Mouse (Mus musculus) liver, embryonic 16.5 days (tissue): Measurements from ENCODE around the gene Cdc6. TPM values are rescaled to one million over a fixed set of nuclear protein-coding genes. Genes with fewer than 3 reads are reported as not detected.

ENCODE experiments used
- ATAC-seq: fragments of 200-750 bp; cut with Nextera tagmentation; 2 replicates; pipeline ENCODE4 v1.8.0; 2017; ENCODE audit warnings: low read depth, mild to moderate bottlenecking, moderate number of reproducible peaks, moderate library complexity
- H3K27ac ChIP-seq: fragments of 300-500 bp; sonication (generic); 2 replicates; pipeline ENCODE4 v1.5.1; 2014; ENCODE audit warnings: mild to moderate bottlenecking, low read length
- H3K27me3 ChIP-seq: fragments of 300-500 bp; sonication (generic); 2 replicates; pipeline ENCODE4 v1.6.1; 2014; ENCODE audit warnings: low read depth, low read length, mixed read lengths; ENCODE audit not compliant: control insufficient read depth, insufficient read depth
- H3K36me3 ChIP-seq: fragments of 300-500 bp; sonication (generic); 2 replicates; pipeline ENCODE4 v1.6.1; 2014; ENCODE audit warnings: mild to moderate bottlenecking; ENCODE audit not compliant: control insufficient read depth, insufficient read depth
- H3K4me1 ChIP-seq: fragments of 300-500 bp; sonication (generic); 2 replicates; pipeline ENCODE4 v1.6.1; 2014; ENCODE audit warnings: low read depth, low read length, mixed read lengths; ENCODE audit not compliant: control insufficient read depth
- H3K4me2 ChIP-seq: fragments of 300-500 bp; sonication (generic); 2 replicates; pipeline ENCODE4 v1.6.1; 2014; ENCODE audit warnings: low read depth, low read length, mixed read lengths
- H3K4me3 ChIP-seq: fragments of 300-500 bp; sonication (generic); 2 replicates; pipeline ENCODE4 v1.5.1; 2014; ENCODE audit warnings: low read depth, mild to moderate bottlenecking, low read length
- H3K9ac ChIP-seq: fragments of 300-500 bp; sonication (generic); 2 replicates; pipeline ENCODE4 v1.6.1; 2014; ENCODE audit warnings: low read depth, low read length
- H3K9me3 ChIP-seq: fragments of 300-500 bp; sonication (generic); replicated peaks from 2 replicates; pipeline ENCODE4 v1.6.1; 2016; ENCODE audit warnings: low read length; ENCODE audit not compliant: control insufficient read depth
- WGBS: fragments of 180-500 bp; shearing (Covaris S2); extraction: QIAGEN DNeasy Blood & Tissue Kit; methylation state at CpG from one replicate; pipeline ENCODE4 v1.1.7; 2014; ENCODE audit not compliant: insufficient replicate concordance; 5-methylcytosine and 5-hydroxymethylcytosine counted together
- polyA plus RNA-seq: library from polyadenylated mRNA; unstranded; fragments of >200 nt; fragmentation: Nextera tagmentation; extraction: Ambion mirVana; gene quantifications from 2 replicates; pipeline ENCODE4 v1.2.1, GENCODE M21; 2015

The Cdc6 gene
- polyA plus RNA-seq, 1 experiment from 2014 or later = 52.7 TPM

DNA sequence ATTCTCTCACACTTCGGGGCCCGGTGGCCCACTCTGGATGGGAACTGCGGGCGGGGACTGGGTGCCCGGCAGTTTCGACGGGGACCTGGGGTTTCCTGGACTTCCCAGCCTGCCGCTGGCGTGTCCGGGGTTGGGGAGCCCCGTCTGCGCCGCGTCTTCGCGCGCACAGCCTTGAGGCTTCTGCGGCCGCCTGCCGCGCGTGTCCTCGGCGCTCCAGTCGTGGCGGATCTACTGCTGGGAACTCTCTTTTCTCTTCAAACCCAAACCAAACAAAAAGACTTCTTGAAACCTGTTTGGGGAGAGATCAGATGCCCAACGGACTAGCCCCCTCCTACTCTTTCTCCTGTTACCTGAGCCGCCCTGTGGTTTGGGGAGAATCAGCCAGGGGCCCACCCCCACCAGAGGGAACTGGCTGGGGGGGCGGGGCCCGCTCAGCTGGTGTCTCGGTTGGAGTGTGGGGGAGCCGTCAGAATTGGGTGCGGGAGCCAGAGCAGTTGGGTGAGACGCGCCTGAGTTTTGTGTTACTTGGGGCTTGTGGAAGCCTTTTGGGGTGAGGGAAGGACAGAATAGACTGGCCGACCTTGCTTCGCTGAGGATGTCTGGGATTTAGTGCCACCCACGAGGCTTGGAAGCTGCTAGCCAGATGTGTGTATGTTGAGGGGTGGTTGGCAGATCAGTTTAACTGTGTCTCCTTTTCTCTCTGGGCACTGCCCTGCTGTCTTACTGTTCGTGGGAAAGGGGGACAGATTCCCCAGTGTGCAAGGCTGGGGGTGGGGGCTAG, 30.5 kb downstream of the Cdc6 start:
- H3K4me3 ChIP-seq = peak overlapping the region; percentile 62
- H3K4me2 ChIP-seq = peak overlapping the region; percentile 85
- H3K9ac ChIP-seq = peak overlapping the region; percentile 55
- H3K9me3 ChIP-seq = no peaks in the 10 kb centered on the region
- ATAC-seq = no peak; the same call in 1 of the 2 replicates
- H3K4me1 ChIP-seq = peaks cover 61% of the 10 kb centered on the region
- H3K27me3 ChIP-seq = peaks cover 50% of the 10 kb centered on the region
- H3K36me3 ChIP-seq = no peaks in the 10 kb centered on the region
- WGBS = 1% methylated on average over 39 of the region's 39 CpGs
- H3K27ac ChIP-seq = peak overlapping the region; percentile 61

DNA sequence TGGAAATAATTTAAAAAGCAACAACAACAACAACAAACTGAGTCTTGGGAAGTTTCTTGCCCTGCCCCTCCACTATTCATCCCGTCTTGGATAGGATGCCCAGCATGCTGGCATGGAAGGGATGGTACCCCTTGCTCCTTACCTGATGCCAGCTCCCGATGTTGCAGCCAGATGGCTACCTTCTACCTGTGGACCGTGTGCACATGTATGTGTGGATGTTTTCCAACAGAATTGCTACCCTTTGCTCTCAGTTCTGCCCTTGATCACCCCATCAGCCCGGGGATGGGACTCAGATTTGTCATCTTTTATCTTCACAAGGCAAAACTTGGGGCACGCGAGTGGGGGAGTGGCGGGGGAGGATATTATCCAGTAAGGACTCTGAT, 31.1 kb downstream of the Cdc6 start:
- no peak overlapping the region for H3K9ac ChIP-seq

DNA sequence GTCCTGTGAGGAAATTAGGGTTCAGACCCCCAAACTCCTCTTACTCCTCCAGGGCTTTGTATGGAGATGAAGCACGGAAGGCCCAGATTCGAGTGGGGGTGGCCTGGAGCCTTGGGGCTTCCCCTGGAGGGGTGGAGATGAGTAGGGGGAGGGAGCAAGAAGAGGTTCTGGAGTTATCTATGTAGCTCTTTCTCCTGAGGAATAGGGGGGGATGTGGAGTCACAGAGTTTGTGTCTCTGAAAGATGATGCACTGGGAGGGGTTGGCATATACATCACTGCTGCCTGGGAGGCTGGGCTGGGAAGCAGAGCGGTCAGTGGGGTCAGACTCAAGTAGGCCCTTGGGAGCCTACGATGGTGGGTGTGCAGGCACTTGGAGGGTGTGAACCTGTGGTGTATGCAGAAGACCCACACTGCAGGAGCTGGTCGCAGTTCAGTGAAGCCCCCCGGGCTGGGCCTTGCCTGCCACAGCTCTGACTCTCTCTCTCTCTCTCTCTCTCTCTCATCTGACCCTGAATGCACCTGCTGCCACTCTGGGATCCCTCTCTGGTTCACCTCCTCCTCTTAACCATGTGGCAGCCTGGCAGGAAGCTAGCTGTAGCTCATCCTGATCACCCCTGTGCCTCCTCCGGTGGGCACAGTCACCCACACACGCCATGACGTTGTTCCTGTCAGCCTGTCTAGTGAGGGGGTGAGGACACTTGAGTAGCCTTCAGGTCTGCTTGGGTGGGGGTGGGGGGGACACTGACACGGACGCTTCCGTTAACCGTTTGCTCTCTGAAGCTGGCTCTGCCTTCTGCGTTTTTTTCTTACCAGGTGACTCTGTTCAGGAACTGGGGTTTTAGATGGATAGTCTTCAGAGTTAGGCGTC, 31.7 kb downstream of the Cdc6 start:
- Histone ChIP-seq H3K9ac (no peak overlapping the region), H3K4me2 (peak overlapping the region; percentile 85; the same call in 1 of the 2 replicates), H3K9me3 (no peaks in the 10 kb centered on the region), H3K4me1 (peaks cover 69% of the 10 kb centered on the region), H3K4me3 (no peak overlapping the region), H3K36me3 (no peaks in the 10 kb centered on the region), H3K27ac (no peak overlapping the region), H3K27me3 (peaks cover 45% of the 10 kb centered on the region)
- 50% methylated on average over 15 of the region's 15 CpGs for WGBS
- ATAC-seq = no peak

More for the DNA sequence above, 31.1 kb downstream of the Cdc6 start:
- H3K9me3 ChIP-seq = no peaks in the 10 kb centered on the region
- peak overlapping the region; percentile 85 for H3K4me2 ChIP-seq
- no peak for ATAC-seq
- 34% methylated on average over 7 of the region's 7 CpGs for whole genome bisulfite sequencing
- peak overlapping the region; percentile 62; the same call in 1 of the 2 replicates for H3K4me3 ChIP-seq
- peaks cover 45% of the 10 kb centered on the region for H3K27me3 ChIP-seq
- H3K27ac ChIP-seq = no peak overlapping the region
- peaks cover 66% of the 10 kb centered on the region for H3K4me1 ChIP-seq
- H3K36me3 ChIP-seq = no peaks in the 10 kb centered on the region

DNA sequence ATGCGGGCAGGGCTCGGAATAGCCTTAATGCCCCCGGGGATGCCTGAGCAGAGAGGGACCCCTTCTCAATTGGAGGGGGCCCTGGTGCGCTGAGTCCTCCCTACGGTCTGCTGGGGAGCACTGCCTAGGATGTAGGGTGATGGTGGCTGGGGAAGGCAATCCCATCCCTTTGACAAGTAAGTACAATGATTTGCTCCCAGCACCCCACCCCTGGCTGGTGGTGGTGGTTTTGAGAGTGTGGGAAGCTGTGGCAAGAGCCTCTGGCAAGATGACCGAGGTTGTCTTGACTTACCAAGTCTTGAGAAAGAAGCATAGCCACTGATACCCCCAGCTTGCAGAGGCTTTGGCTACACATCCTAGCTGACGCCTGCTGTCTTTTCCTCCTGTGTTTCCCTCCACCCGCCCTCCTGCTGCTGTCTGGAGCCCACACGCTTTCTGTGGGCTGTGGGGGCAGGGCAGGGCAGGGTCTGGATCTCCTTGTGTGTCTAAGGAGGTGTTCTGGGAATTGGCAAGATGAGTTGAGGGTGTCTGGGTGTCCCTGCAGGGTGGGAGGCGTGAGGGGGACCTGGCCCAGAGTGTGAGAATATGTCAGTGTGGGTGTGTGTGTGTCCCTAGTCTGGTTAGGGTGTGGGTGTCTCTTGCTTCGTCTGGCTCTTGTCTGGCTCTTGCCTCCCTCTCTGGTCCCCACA, 32.5 kb downstream of the Cdc6 start:
- H3K4me3 ChIP-seq = no peak overlapping the region
- no peaks in the 10 kb centered on the region for H3K36me3 ChIP-seq
- no peak overlapping the region for H3K27ac ChIP-seq
- H3K27me3 ChIP-seq = peaks cover 43% of the 10 kb centered on the region
- 50% methylated on average over 11 of the region's 11 CpGs for WGBS
- no peak overlapping the region for H3K9ac ChIP-seq
- no peaks in the 10 kb centered on the region for H3K9me3 ChIP-seq
- ATAC-seq = no peak
- H3K4me1 ChIP-seq = peaks cover 77% of the 10 kb centered on the region
- H3K4me2 ChIP-seq = no peak overlapping the region

DNA sequence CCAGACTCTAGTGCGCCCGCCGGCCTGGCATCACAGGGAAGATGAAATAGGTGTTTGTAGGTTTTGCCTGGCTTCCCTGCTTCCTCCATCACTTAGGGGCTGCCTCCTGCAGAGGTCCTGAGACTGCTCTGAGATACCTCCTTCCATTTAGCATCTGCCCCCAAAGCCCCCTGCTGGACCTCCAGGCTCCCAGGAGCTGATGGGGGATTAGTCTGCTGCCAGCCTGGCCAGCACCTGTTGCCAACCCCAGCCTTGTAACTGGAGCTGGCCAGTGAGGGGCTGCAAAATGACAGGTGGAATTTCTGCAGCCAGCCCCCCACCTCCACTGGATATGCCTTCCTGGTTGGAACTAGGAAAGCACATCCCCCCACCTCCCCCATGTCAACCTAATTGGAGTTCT, 33.2 kb downstream of the Cdc6 start:
- Histone ChIP-seq H3K27me3 (peaks cover 38% of the 10 kb centered on the region), H3K4me1 (peaks cover 80% of the 10 kb centered on the region), H3K36me3 (no peaks in the 10 kb centered on the region), H3K9me3 (no peaks in the 10 kb centered on the region), H3K4me3 (no peak overlapping the region), H3K27ac (no peak overlapping the region), H3K4me2 (peak overlapping the region; percentile 66), H3K9ac (no peak overlapping the region)
- no peak for ATAC-seq
- 65% methylated on average over 3 of the region's 3 CpGs for WGBS

DNA sequence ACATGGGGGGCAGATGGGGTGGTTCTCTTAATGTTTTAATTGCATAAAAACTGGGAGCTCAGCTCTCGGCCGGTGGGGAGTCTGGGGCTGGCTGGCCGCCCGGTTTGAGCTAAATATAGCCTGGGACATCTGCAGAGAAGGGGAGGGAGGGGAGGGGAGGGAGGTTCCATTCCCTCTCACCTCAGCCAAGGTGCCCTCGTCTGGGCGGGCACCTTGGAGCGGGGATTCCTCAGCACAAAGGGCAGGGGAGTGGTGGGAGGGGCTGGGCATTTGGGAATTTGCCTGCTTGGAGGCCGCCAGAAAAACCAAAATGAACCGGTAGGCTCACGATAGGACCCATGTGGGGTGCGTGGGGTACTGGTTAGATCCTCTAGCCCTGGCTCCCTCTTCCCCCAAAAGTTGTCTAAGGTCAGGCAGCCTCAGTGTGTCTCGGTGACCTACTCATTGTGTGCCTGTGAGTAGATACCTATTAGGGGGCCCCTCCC, 33.8 kb downstream of the Cdc6 start:
- Histone ChIP-seq H3K9me3 (no peaks in the 10 kb centered on the region), H3K4me3 (peak overlapping the region; percentile 55), H3K27ac (peak overlapping the region; percentile 70), H3K9ac (peak overlapping the region; percentile 51), H3K4me2 (peak overlapping the region; percentile 66), H3K36me3 (no peaks in the 10 kb centered on the region), H3K27me3 (peaks cover 32% of the 10 kb centered on the region), H3K4me1 (peaks cover 78% of the 10 kb centered on the region)
- no peak for ATAC-seq
- WGBS = 5% methylated on average over 12 of the region's 12 CpGs

DNA sequence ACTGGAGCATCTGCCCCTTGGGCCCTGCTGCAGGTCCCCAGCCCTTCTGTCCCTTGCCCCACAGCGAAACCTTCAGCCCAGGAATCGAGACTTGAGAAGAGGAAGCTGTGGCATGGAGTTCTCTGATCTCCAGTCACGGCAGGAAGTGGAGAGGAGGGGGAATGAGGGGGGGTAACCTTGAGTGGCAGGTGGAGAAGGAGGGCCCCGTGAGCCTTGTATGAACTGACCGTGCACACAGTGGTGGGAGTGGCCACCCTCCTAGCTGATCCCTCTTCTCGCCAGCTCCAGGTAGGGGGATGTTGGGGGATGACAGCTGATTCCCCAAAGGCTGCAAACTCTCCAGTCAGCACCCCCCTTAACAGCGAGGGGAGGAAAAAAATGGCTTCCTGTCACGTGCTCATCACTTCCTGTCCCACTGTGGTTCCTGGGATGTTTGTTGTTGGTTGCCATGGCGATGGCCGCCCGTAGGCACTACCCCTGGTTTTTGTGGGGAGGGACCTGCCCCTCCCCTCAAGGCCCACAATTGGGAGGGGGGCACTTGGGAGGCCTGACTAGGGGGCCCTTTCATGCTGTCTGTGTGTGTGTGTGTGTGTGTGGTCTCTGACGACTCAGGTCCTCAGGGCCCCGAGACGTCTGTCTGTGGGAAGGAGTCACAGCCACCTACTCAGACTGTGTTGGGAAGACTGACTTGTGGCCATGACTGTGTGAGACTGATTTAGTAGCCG, 34.4 kb downstream of the Cdc6 start:
- H3K9me3 ChIP-seq = no peaks in the 10 kb centered on the region
- WGBS = 3% methylated on average over 15 of the region's 15 CpGs
- H3K4me3 ChIP-seq = peak overlapping the region; percentile 55
- H3K36me3 ChIP-seq = no peaks in the 10 kb centered on the region
- peak overlapping the region; percentile 66 for H3K4me2 ChIP-seq
- H3K27me3 ChIP-seq = peaks cover 26% of the 10 kb centered on the region
- peak overlapping the region; percentile 51 for H3K9ac ChIP-seq
- peak overlapping the region; percentile 70 for H3K27ac ChIP-seq
- peaks cover 73% of the 10 kb centered on the region for H3K4me1 ChIP-seq
- peak; percentile 14; the same call in 1 of the 2 replicates for ATAC-seq

DNA sequence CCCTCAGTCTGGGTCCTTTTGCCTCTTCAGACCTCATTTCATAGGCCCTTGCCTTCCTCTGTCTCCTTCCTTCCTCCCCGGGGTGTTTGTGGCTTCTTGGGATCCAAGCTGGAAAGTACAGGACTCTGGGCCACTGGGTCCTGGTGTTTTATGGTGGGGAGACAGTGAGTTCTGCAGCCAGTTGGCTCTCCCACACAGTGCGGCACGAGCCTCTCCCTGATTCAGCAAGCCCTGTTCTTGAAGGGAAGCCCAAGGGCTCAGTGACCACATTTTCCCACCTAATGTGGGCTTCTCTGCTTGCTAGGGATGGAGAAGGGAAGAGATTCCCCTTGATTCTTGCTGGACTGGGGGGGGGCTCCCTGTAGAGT, 34.9 kb downstream of the Cdc6 start:
- Histone ChIP-seq H3K9ac (peak overlapping the region; percentile 51; the same call in 1 of the 2 replicates), H3K4me2 (peak overlapping the region; percentile 66), H3K4me1 (peaks cover 78% of the 10 kb centered on the region), H3K9me3 (no peaks in the 10 kb centered on the region), H3K36me3 (no peaks in the 10 kb centered on the region), H3K4me3 (peak overlapping the region; percentile 55), H3K27me3 (peaks cover 21% of the 10 kb centered on the region), H3K27ac (peak overlapping the region; percentile 70)
- 19% methylated on average over 3 of the region's 3 CpGs for WGBS
- no peak for ATAC-seq
